8 mouse cellular contexts compared by ENCODE assay signal in genomic region chr8:69584611-69585202, GRCm38 (mm10). TPM values are rescaled to one million over a fixed set of nuclear protein-coding genes. Genes with fewer than 3 reads are reported as not detected.
A peak's percentile ranks its signal among the peaks of the same experiment; 100 is the strongest.
DNase-seq lines count a peak whose midpoint lies in the region; ATAC-seq lines count a peak whose summit lies in the region.

No protein-coding gene starts in this region.

- ATAC-seq in embryonic facial prominence, embryonic 13.5 days (ENCODE audit: insufficient number of reproducible peaks, insufficient read depth, low FRiP score, low TSS enrichment, low read depth): 0 out of 2 replicates have a peak, but pooled peaks have one; percentile 37
- ATAC-seq in heart, embryonic 16.5 days (replicated peaks; ENCODE audit: extremely low read depth, insufficient read depth, low FRiP score): no peak

- H3K9me3 ChIP-seq in embryonic facial prominence, embryonic 13.5 days: no peaks in the 10 kb centered on the region
- H3K9me3 ChIP-seq in heart, embryonic 16.5 days (replicated peaks; ENCODE audit: control insufficient read depth, low read length): no peaks in the 10 kb centered on the region

- 0 out of 2 replicates have a peak, but pooled peaks cover 4% of the 10 kb centered on the region for H3K27me3 ChIP-seq in embryonic facial prominence, embryonic 13.5 days
- H3K27me3 ChIP-seq in heart, embryonic 16.5 days (ENCODE audit: control insufficient read depth, insufficient read depth, low read length): no peaks in the 10 kb centered on the region

- H3K4me1 ChIP-seq in embryonic facial prominence, embryonic 13.5 days: peaks cover 5% of the 10 kb centered on the region; the same call in 1 of the 2 replicates
- no peaks in the 10 kb centered on the region for H3K4me1 ChIP-seq in heart, embryonic 16.5 days (ENCODE audit: control insufficient read depth, insufficient read depth, low read length)

- WGBS in embryonic facial prominence, embryonic 13.5 days: under 1% methylated on average over 54 of the region's 54 CpGs
- WGBS in heart, embryonic 16.5 days: 2% methylated on average over 54 of the region's 54 CpGs

- peak; percentile 36 for DNase-seq in ES-CJ7 (ENCODE audit: low read depth, low spot score)
- DNase-seq in adrenal gland, postnatal 25 days: peak; percentile 29
- DNase-seq in kidney, postnatal 36 days: peak; percentile 10 to 57
- DNase-seq in lung, adult 18-20 months: peak; percentile 15 to 34
- DNase-seq in ovary, adult 18-20 months (ENCODE audit: low spot score): peak; percentile 15
- DNase-seq in natural killer cell, adult 2 months (ENCODE audit: low spot score in 2 of 2): no peak

- peak overlapping the region; percentile 72 for H3K4me2 ChIP-seq in embryonic facial prominence, embryonic 13.5 days
- peak overlapping the region; percentile 86 for H3K4me2 ChIP-seq in heart, embryonic 16.5 days (ENCODE audit: low read depth, low read length)

- peak overlapping the region; percentile 50 for H3K4me3 ChIP-seq in embryonic facial prominence, embryonic 13.5 days
- H3K4me3 ChIP-seq in heart, embryonic 16.5 days (ENCODE audit: low read length): peak overlapping the region; percentile 58

- H3K27ac ChIP-seq in embryonic facial prominence, embryonic 13.5 days: no peak overlapping the region; the same call in 1 of the 2 replicates
- no peak overlapping the region for H3K27ac ChIP-seq in heart, embryonic 16.5 days (ENCODE audit: low read length)

- H3K36me3 ChIP-seq in embryonic facial prominence, embryonic 13.5 days: no peaks in the 10 kb centered on the region
- H3K36me3 ChIP-seq in heart, embryonic 16.5 days (ENCODE audit: control insufficient read depth, insufficient read depth): no peaks in the 10 kb centered on the region

- H3K9ac ChIP-seq in embryonic facial prominence, embryonic 13.5 days: peak overlapping the region; percentile 82
- H3K9ac ChIP-seq in heart, embryonic 16.5 days (ENCODE audit: low read length): peak overlapping the region; percentile 83

RNA-seq across cellular contexts. Expression of gene Zfp868, which starts 40.6 kb away (rescaled TPM):
- total RNA-seq in adrenal gland, postnatal 25 days (2021): 13.8 and 15.0 TPM in 2 replicates
- 27.6 and 30.4 TPM in 2 replicates for polyA plus RNA-seq in embryonic facial prominence, embryonic 13.5 days (2015; fragmentation: Nextera tagmentation; extraction: Ambion mirVana)
- polyA plus RNA-seq in heart, embryonic 16.5 days (2015; fragmentation: Nextera tagmentation; extraction: Ambion mirVana): 14.9 and 15.6 TPM in 2 replicates

Comparison
In these comparisons a context has a peak if more than half of its experiments do, and no peak if none do; other contexts are left out.
1. DNase-seq: peak in ES-CJ7 (single experiment), adrenal gland, postnatal 25 days (single experiment), kidney, postnatal 36 days (2 of 2), lung, adult 18-20 months (2 of 2) and ovary, adult 18-20 months (single experiment); none in natural killer cell, adult 2 months (0 of 2).